In genomic region chr10:59677836-59678235, GRCm38 (mm10) we compare ENCODE assay signal across 24 mouse cellular contexts. TPM values are rescaled to one million over a fixed set of nuclear protein-coding genes. Genes with fewer than 3 reads are reported as not detected.
DNase-seq lines count a peak whose midpoint lies in the region; ATAC-seq lines count a peak whose summit lies in the region.
"Had no signal": no experiment of that assay in that cellular context is flagged by ENCODE, and none has a peak within 500 bp of the region (broad histone marks: within the 10 kb centered on the region; RNA-seq: fewer than 3 reads in every experiment).

No protein-coding gene starts in this region.

- peak; percentile 33; the same call in 1 of the 2 replicates for ATAC-seq in forebrain, embryonic 16.5 days
- ATAC-seq: intestine, postnatal 0 days; midbrain, embryonic 15.5 days had no signal

- H3K36me3 ChIP-seq in forebrain, embryonic 16.5 days (ENCODE audit: control insufficient read depth, insufficient read depth): no peaks in the 10 kb centered on the region
- no peaks in the 10 kb centered on the region for H3K36me3 ChIP-seq in forebrain, embryonic 10.5 days (replicated peaks)
- H3K36me3 ChIP-seq: embryonic facial prominence, embryonic 13.5 days; hindbrain, embryonic 12.5 days; limb, embryonic 10.5 days; liver, embryonic 15.5 days; lung, embryonic 15.5 days; midbrain, embryonic 15.5 days; neural tube, embryonic 12.5 days had no signal

- H3K9me3 ChIP-seq in forebrain, embryonic 16.5 days (ENCODE audit: control insufficient read depth, low read length): 0 out of 2 replicates have a peak, but pooled peaks cover 2% of the 10 kb centered on the region
- H3K9me3 ChIP-seq in forebrain, embryonic 10.5 days: peaks cover 7% of the 10 kb centered on the region
- H3K9me3 ChIP-seq: embryonic facial prominence, embryonic 13.5 days; limb, embryonic 10.5 days; liver, embryonic 15.5 days; lung, embryonic 15.5 days; midbrain, embryonic 15.5 days; neural tube, embryonic 12.5 days had no signal

- WGBS in forebrain, embryonic 16.5 days: 50% methylated on average over 1 of the region's 1 CpGs
- WGBS in forebrain, embryonic 10.5 days: 100% methylated on average over 1 of the region's 1 CpGs

- H3K4me3 ChIP-seq in forebrain, embryonic 16.5 days (replicated peaks; ENCODE audit: low read length): no peak overlapping the region
- no peak overlapping the region for H3K4me3 ChIP-seq in forebrain, embryonic 10.5 days
- H3K4me3 ChIP-seq: embryonic facial prominence, embryonic 13.5 days; erythroblast, embryonic 14.5 days; hindbrain, embryonic 12.5 days; left cerebral cortex, adult 2 months; limb, embryonic 10.5 days; liver, embryonic 15.5 days; lung, embryonic 15.5 days; midbrain, embryonic 15.5 days; neural tube, embryonic 12.5 days had no signal

- intact Hi-C loops in gastrocnemius, postnatal 36 days (cut with DNase I): no loop called here

- DNase-seq in adrenal gland, postnatal 10 days: peak; percentile 15
- no peak for DNase-seq in adrenal gland, postnatal 14 days
- DNase-seq in forebrain, embryonic 10.5 days (ENCODE audit: extremely low spot score, low spot score): no peak
- peak; percentile 18 for DNase-seq in right cerebral cortex, postnatal 4 days
- DNase-seq in right cerebral cortex, postnatal 14 days: no peak
- DNase-seq in adrenal gland, postnatal 4 days (ENCODE audit: low spot score in 2 of 2): no peak
- no peak for DNase-seq in gastrocnemius, postnatal 36 days
- DNase-seq: gastrocnemius, postnatal 25 days; kidney, postnatal 4 days; liver; lung, postnatal 36 days; retina, postnatal 1 day; spleen, adult 18-20 months had no signal

- no peak overlapping the region for H3K9ac ChIP-seq in forebrain, embryonic 16.5 days (replicated peaks; ENCODE audit: low read depth, low read length)
- H3K9ac ChIP-seq: embryonic facial prominence, embryonic 13.5 days; hindbrain, embryonic 12.5 days; liver, embryonic 15.5 days; lung, embryonic 15.5 days; midbrain, embryonic 15.5 days; neural tube, embryonic 12.5 days had no signal

- H3K4me1 ChIP-seq in forebrain, embryonic 16.5 days (replicated peaks; ENCODE audit: control insufficient read depth, insufficient read depth, low read length): no peaks in the 10 kb centered on the region
- H3K4me1 ChIP-seq in forebrain, embryonic 10.5 days: no peaks in the 10 kb centered on the region
- H3K4me1 ChIP-seq: embryonic facial prominence, embryonic 13.5 days; hindbrain, embryonic 12.5 days; limb, embryonic 10.5 days; liver, embryonic 15.5 days; lung, embryonic 15.5 days; midbrain, embryonic 15.5 days; neural tube, embryonic 12.5 days had no signal

- H3K4me2 ChIP-seq in forebrain, embryonic 16.5 days (ENCODE audit: low read length): no peak overlapping the region
- H3K4me2 ChIP-seq: embryonic facial prominence, embryonic 13.5 days; hindbrain, embryonic 12.5 days; liver, embryonic 15.5 days; lung, embryonic 15.5 days; midbrain, embryonic 15.5 days; neural tube, embryonic 12.5 days had no signal

- no peaks in the 10 kb centered on the region for H3K27me3 ChIP-seq in forebrain, embryonic 16.5 days (replicated peaks; ENCODE audit: control insufficient read depth, insufficient read depth, low read length)
- H3K27me3 ChIP-seq in forebrain, embryonic 10.5 days (ENCODE audit: poor library complexity, severe bottlenecking): no peaks in the 10 kb centered on the region
- H3K27me3 ChIP-seq: embryonic facial prominence, embryonic 13.5 days; hindbrain, embryonic 12.5 days; liver, embryonic 15.5 days; lung, embryonic 15.5 days; midbrain, embryonic 15.5 days; neural tube, embryonic 12.5 days had no signal

- H3K27ac ChIP-seq in forebrain, embryonic 16.5 days (ENCODE audit: low read length): no peak overlapping the region
- H3K27ac ChIP-seq in forebrain, embryonic 10.5 days: no peak overlapping the region
- H3K27ac ChIP-seq: embryonic facial prominence, embryonic 13.5 days; hindbrain, embryonic 12.5 days; left cerebral cortex, adult 2 months; limb, embryonic 10.5 days; liver, embryonic 15.5 days; lung, embryonic 15.5 days; midbrain, embryonic 15.5 days; neural tube, embryonic 12.5 days had no signal

RNA-seq across cellular contexts. Expression of gene Micu1, which starts 24.4 kb away (rescaled TPM):
- total RNA-seq in adrenal gland, postnatal 10 days (2021): 10 to 100 TPM; 56.1 to 67.3 TPM
- 51.3 and 59.9 TPM in 2 replicates for total RNA-seq in adrenal gland, postnatal 14 days (2021)
- polyA plus RNA-seq in forebrain, embryonic 16.5 days (2015; fragmentation: Nextera tagmentation; extraction: Ambion mirVana): 76.0 and 76.4 TPM in 2 replicates
- 54.1 and 58.0 TPM in 2 replicates for polyA plus RNA-seq in forebrain, embryonic 10.5 days (2016; fragmentation: Nextera tagmentation; extraction: Ambion mirVana)
- total RNA-seq in adrenal gland, postnatal 4 days (2021): 10 to 100 TPM; 61.1 to 64.4 TPM
- 10 to 100 TPM; 47.8 to 53.1 TPM for total RNA-seq in gastrocnemius, postnatal 36 days (2021)

Comparison
In these comparisons a context has a peak if more than half of its experiments do, and no peak if none do; other contexts are left out.
1. DNase-seq: peak in adrenal gland, postnatal 10 days (single experiment) and right cerebral cortex, postnatal 4 days (single experiment); none in adrenal gland, postnatal 14 days (single experiment), forebrain, embryonic 10.5 days (single experiment), right cerebral cortex, postnatal 14 days (single experiment), adrenal gland, postnatal 4 days (0 of 2) and gastrocnemius, postnatal 36 days (0 of 2).